Mouse (Mus musculus) heart, postnatal 0 days (tissue): ENCODE measurements around the gene Filip1l. TPM values are rescaled to one million over a fixed set of nuclear protein-coding genes. Genes with fewer than 3 reads are reported as not detected.

Source experiments
- ATAC-seq: fragments of 200-750 bp; cut with Nextera tagmentation; 2 replicates; pipeline ENCODE4 v1.8.0; 2017; ENCODE audit warnings: low read depth, moderate number of reproducible peaks, moderate library complexity; ENCODE audit not compliant: insufficient read depth
- DNase-seq: peaks from one replicate; pipeline ENCODE4 v3.0.0-alpha.2; 2016; ENCODE audit warnings: low spot score
- H3K27ac ChIP-seq: fragments of 300-500 bp; sonication (generic); 2 replicates; pipeline ENCODE4 v1.5.1; 2014; ENCODE audit warnings: low read depth, mild to moderate bottlenecking
- H3K27me3 ChIP-seq: fragments of 300-500 bp; sonication (generic); 2 replicates; pipeline ENCODE4 v1.6.1; 2014; ENCODE audit warnings: low read length, mixed read lengths; ENCODE audit not compliant: control insufficient read depth, insufficient read depth
- H3K36me3 ChIP-seq: fragments of 300-500 bp; sonication (generic); replicated peaks from 2 replicates; pipeline ENCODE4 v1.6.1; 2014; ENCODE audit warnings: low read length, mixed read lengths; ENCODE audit not compliant: control insufficient read depth, insufficient read depth
- H3K4me1 ChIP-seq: fragments of 300-500 bp; sonication (generic); 2 replicates; pipeline ENCODE4 v1.6.1; 2014; ENCODE audit warnings: antibody characterized with exemption; ENCODE audit not compliant: control insufficient read depth, insufficient read depth
- H3K4me2 ChIP-seq: fragments of 300-500 bp; sonication (generic); 2 replicates; pipeline ENCODE4 v1.6.1; 2014; ENCODE audit warnings: low read depth, mild to moderate bottlenecking, low read length, moderate library complexity
- H3K4me3 ChIP-seq: fragments of 300-500 bp; sonication (generic); 2 replicates; pipeline ENCODE4 v1.5.1; 2014; ENCODE audit warnings: low read depth, low read length
- H3K9ac ChIP-seq: fragments of 300-500 bp; sonication (generic); replicated peaks from 2 replicates; pipeline ENCODE4 v1.6.1; 2014; ENCODE audit warnings: low read depth, low read length, mixed read lengths
- H3K9me3 ChIP-seq: fragments of 300-500 bp; sonication (generic); replicated peaks from 2 replicates; pipeline ENCODE4 v1.6.1; 2016; ENCODE audit warnings: low read length; ENCODE audit not compliant: control insufficient read depth
- CTCF ChIP-seq: IDR thresholded peaks from 2 replicates; pipeline ENCODE4 v1.5.1; 2016; ENCODE audit warnings: antibody characterized with exemption, control low read depth, low read depth
- EP300 ChIP-seq: IDR thresholded peaks from 2 replicates; pipeline ENCODE4 v1.6.1; 2016; ENCODE audit warnings: antibody characterized with exemption, low read depth
- WGBS: fragments of 180-500 bp; shearing (Covaris S2); extraction: QIAGEN DNeasy Blood & Tissue Kit; methylation state at CpG from one replicate; pipeline ENCODE4 v1.1.7; 2014; 5-methylcytosine and 5-hydroxymethylcytosine counted together
- polyA plus RNA-seq: library from polyadenylated mRNA; unstranded; fragments of >200 nt; fragmentation: Nextera tagmentation; extraction: Ambion mirVana; gene quantifications from 2 replicates; pipeline ENCODE4 v1.2.1, GENCODE M21; 2015
- total RNA-seq: library from RNA; depleted of rRNA; stranded (reverse); fragments of >200 nt; gene quantifications from 2 replicates; pipeline ENCODE4 v1.2.3, GENCODE M21; 2014; ENCODE audit warnings: low replicate concordance

Filip1l gene
- total and polyA plus RNA-seq, 2 experiments from 2014 or later, result 14.1 to 26.0 TPM

GRCm38 (mm10) chr16:57553235-57553634 is 200.3 kb downstream of the Filip1l start:
- H3K4me3 ChIP-seq, result no peak overlapping the region
- H3K4me2 ChIP-seq, result no peak overlapping the region
- TF ChIP-seq CTCF (no peak), EP300 (no peak)
- no peak for DNase-seq
- 0 out of 2 replicates have a peak, but pooled peaks cover 10% of the 10 kb centered on the region for H3K36me3 ChIP-seq
- H3K4me1 ChIP-seq, result peaks cover 31% of the 10 kb centered on the region
- H3K27me3 ChIP-seq, result no peaks in the 10 kb centered on the region
- H3K9ac ChIP-seq, result no peak overlapping the region
- H3K9me3 ChIP-seq, result no peaks in the 10 kb centered on the region
- H3K27ac ChIP-seq, result peak overlapping the region; percentile 5; the same call in 1 of the 2 replicates
- no peak for ATAC-seq

- DNase-seq (no peak), ATAC-seq (no peak)
- Histone ChIP-seq H3K36me3 (peaks cover 10% of the 10 kb centered on the region; the same call in 1 of the 2 replicates), H3K4me3 (no peak overlapping the region), H3K9ac (no peak overlapping the region), H3K9me3 (no peaks in the 10 kb centered on the region), H3K27ac (no peak overlapping the region), H3K27me3 (no peaks in the 10 kb centered on the region), H3K4me1 (peaks cover 29% of the 10 kb centered on the region), H3K4me2 (no peak overlapping the region)
- 79% methylated on average over 6 of the region's 6 CpGs for WGBS
- no peak for TF ChIP-seq CTCF
- no peak for TF ChIP-seq EP300
These were observed 202.1 kb downstream of the Filip1l start for GRCm38 (mm10) chr16:57554886-57555400.

GRCm38 (mm10) chr16:57555667-57556066 is 202.8 kb downstream of the Filip1l start:
- DNase-seq (no peak), ATAC-seq (no peak)
- H3K9me3 ChIP-seq, result no peaks in the 10 kb centered on the region
- no peak for TF ChIP-seq CTCF
- TF ChIP-seq EP300, result no peak
- no peak overlapping the region for H3K4me2 ChIP-seq
- no peaks in the 10 kb centered on the region for H3K27me3 ChIP-seq
- peaks cover 29% of the 10 kb centered on the region for H3K4me1 ChIP-seq
- no peak overlapping the region for H3K9ac ChIP-seq
- peak overlapping the region; percentile 23 for H3K27ac ChIP-seq
- peaks cover 10% of the 10 kb centered on the region; the same call in 1 of the 2 replicates for H3K36me3 ChIP-seq
- 69% methylated on average over 4 of the region's 4 CpGs for WGBS
- H3K4me3 ChIP-seq, result no peak overlapping the region

GRCm38 (mm10) chr16:57556244-57556643 is 203.4 kb downstream of the Filip1l start:
- Histone ChIP-seq H3K9ac (no peak overlapping the region), H3K4me3 (no peak overlapping the region), H3K4me1 (peaks cover 29% of the 10 kb centered on the region), H3K9me3 (no peaks in the 10 kb centered on the region), H3K27ac (peak overlapping the region; percentile 23; the same call in 1 of the 2 replicates), H3K27me3 (no peaks in the 10 kb centered on the region), H3K36me3 (peaks cover 10% of the 10 kb centered on the region; the same call in 1 of the 2 replicates), H3K4me2 (no peak overlapping the region)
- no peak for ATAC-seq
- WGBS, result 54% methylated on average over 2 of the region's 2 CpGs
- no peak for TF ChIP-seq EP300
- no peak for TF ChIP-seq CTCF
- DNase-seq, result no peak

GRCm38 (mm10) chr16:57558258-57558657 is 205.4 kb downstream of the Filip1l start:
- Histone ChIP-seq H3K9ac (no peak overlapping the region), H3K4me2 (no peak overlapping the region), H3K4me1 (peaks cover 20% of the 10 kb centered on the region), H3K27me3 (no peaks in the 10 kb centered on the region), H3K36me3 (peaks cover 13% of the 10 kb centered on the region), H3K9me3 (no peaks in the 10 kb centered on the region), H3K4me3 (no peak overlapping the region), H3K27ac (no peak overlapping the region)
- DNase-seq (no peak), ATAC-seq (no peak)
- WGBS, result 81% methylated on average over 3 of the region's 3 CpGs
- TF ChIP-seq EP300 (no peak), CTCF (no peak)

GRCm38 (mm10) chr16:57560185-57560584 is 207.3 kb downstream of the Filip1l start:
- TF ChIP-seq EP300 (no peak), CTCF (no peak)
- peaks cover 10% of the 10 kb centered on the region; the same call in 1 of the 2 replicates for H3K4me1 ChIP-seq
- H3K27ac ChIP-seq, result no peak overlapping the region
- DNase-seq (no peak), ATAC-seq (no peak)
- H3K4me2 ChIP-seq, result no peak overlapping the region
- no peaks in the 10 kb centered on the region for H3K9me3 ChIP-seq
- H3K27me3 ChIP-seq, result no peaks in the 10 kb centered on the region
- 65% methylated on average over 1 of the region's 1 CpGs for WGBS
- H3K4me3 ChIP-seq, result no peak overlapping the region
- no peak overlapping the region for H3K9ac ChIP-seq
- H3K36me3 ChIP-seq, result peaks cover 15% of the 10 kb centered on the region
